Mouse (Mus musculus): ENCODE data around the gene Slc19a3. TPM values are rescaled to one million over a fixed set of nuclear protein-coding genes. Genes with fewer than 3 reads are reported as not detected.

Gene Slc19a3
- polyA plus RNA-seq, 1 experiment from 2014 or later = 0.72 TPM

DNA sequence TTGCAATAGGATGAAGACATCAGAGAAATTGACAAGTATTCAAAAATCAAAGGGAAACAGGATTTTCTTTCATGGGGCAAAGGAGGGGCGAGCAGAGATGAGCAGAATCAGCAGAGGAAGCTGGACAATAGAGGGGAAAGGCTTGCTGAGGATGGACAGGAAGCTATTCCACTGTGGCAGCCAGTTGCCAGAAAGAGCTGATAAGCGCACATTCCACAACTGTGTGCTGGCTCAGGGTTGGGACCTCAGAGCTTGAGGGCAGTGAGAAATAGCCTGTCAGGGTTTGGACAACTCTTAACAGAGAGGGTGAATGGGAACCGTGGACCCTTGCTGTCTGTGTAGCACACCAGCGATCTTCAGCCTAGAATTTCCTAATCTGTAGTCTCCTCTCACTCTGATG lies 66.2 kb downstream of the Slc19a3 start:
- 70% methylated on average over 4 of the region's 4 CpGs for WGBS
- DNase-seq (ENCODE audit: low spot score) (no peak), ATAC-seq (ENCODE audit: insufficient read depth, low FRiP score, low TSS enrichment) (no peak)
- Histone ChIP-seq H3K4me1 (ENCODE audit: control insufficient read depth, insufficient read depth, low read length) (no peaks in the 10 kb centered on the region), H3K36me3 (ENCODE audit: control insufficient read depth, insufficient read depth, low read length) (no peaks in the 10 kb centered on the region), H3K9ac (ENCODE audit: low read length) (no peak overlapping the region), H3K27ac (ENCODE audit: low read depth, low read length) (no peak overlapping the region), H3K4me2 (ENCODE audit: low read depth) (no peak overlapping the region), H3K9me3 (ENCODE audit: control insufficient read depth, low read length) (no peaks in the 10 kb centered on the region), H3K4me3 (ENCODE audit: low read depth, low read length) (no peak overlapping the region), H3K27me3 (ENCODE audit: control insufficient read depth, insufficient read depth, low read length) (no peaks in the 10 kb centered on the region)

DNA sequence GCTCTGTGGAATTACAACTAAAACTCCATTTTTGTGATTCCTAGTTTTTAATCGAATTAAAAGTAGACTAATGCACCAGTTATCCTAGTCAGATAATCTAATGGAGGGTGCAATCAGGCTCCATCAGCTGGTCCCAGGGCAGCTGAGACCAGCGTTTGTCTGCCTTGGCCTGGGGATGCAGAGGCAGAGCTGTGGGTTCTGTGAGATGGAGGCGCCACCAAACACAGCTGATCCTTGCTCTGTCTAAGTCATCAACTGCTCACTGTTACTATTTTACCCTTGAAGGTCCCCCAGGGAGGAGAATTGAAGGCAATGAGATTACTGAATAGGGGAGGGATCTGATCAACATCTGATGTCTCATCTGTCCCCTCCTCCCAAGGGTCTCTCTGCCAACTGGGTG lies 71.8 kb downstream of the Slc19a3 start:
- Histone ChIP-seq H3K9me3 (ENCODE audit: control insufficient read depth, low read length) (no peaks in the 10 kb centered on the region), H3K27ac (ENCODE audit: low read depth, low read length) (no peak overlapping the region), H3K4me2 (ENCODE audit: low read depth) (no peak overlapping the region), H3K36me3 (ENCODE audit: control insufficient read depth, insufficient read depth, low read length) (no peaks in the 10 kb centered on the region), H3K9ac (ENCODE audit: low read length) (no peak overlapping the region), H3K4me3 (ENCODE audit: low read depth, low read length) (no peak overlapping the region), H3K4me1 (ENCODE audit: control insufficient read depth, insufficient read depth, low read length) (no peaks in the 10 kb centered on the region), H3K27me3 (ENCODE audit: control insufficient read depth, insufficient read depth, low read length) (no peaks in the 10 kb centered on the region)
- DNase-seq (ENCODE audit: low spot score) (no peak), ATAC-seq (ENCODE audit: insufficient read depth, low FRiP score, low TSS enrichment) (peak; percentile 41; the same call in 1 of the 2 replicates)
- 66% methylated on average over 3 of the region's 3 CpGs for WGBS

Other genes starting within 250 kb of the Slc19a3 start
- gene Agfg1, start 199.0 kb downstream of the Slc19a3 start, polyA plus RNA-seq (2014; fragmentation: Nextera tagmentation; extraction: Ambion mirVana) = 55.0 and 58.4 TPM in 2 replicates
- gene A030005L19Rik, start 125.1 kb downstream of the Slc19a3 start, polyA plus RNA-seq (2014; fragmentation: Nextera tagmentation; extraction: Ambion mirVana) = not detected in 2 replicates
- gene A030014E15Rik, start 113.5 kb downstream of the Slc19a3 start, polyA plus RNA-seq (2014; fragmentation: Nextera tagmentation; extraction: Ambion mirVana) = not detected in 2 replicates
- not detected in 2 replicates for gene Gm6217, start 107.0 kb downstream of the Slc19a3 start, polyA plus RNA-seq (2014; fragmentation: Nextera tagmentation; extraction: Ambion mirVana)
- gene A030003K21Rik, start 95.1 kb downstream of the Slc19a3 start, polyA plus RNA-seq (2014; fragmentation: Nextera tagmentation; extraction: Ambion mirVana) = not detected in 2 replicates
- gene Gm7544, start 82.4 kb downstream of the Slc19a3 start, polyA plus RNA-seq (2014; fragmentation: Nextera tagmentation; extraction: Ambion mirVana) = not detected in 2 replicates
- gene Gm47955, start 78.2 kb downstream of the Slc19a3 start, polyA plus RNA-seq (2014; fragmentation: Nextera tagmentation; extraction: Ambion mirVana) = not detected in 2 replicates
- not detected in 2 replicates for gene Gm47959, start 37.9 kb downstream of the Slc19a3 start, polyA plus RNA-seq (2014; fragmentation: Nextera tagmentation; extraction: Ambion mirVana)
- not detected in 2 replicates for gene Krtap28-10, start 4.0 kb upstream of the Slc19a3 start, polyA plus RNA-seq (2014; fragmentation: Nextera tagmentation; extraction: Ambion mirVana)
- not detected in 2 replicates for gene Gm47969, start 6.5 kb upstream of the Slc19a3 start, polyA plus RNA-seq (2014; fragmentation: Nextera tagmentation; extraction: Ambion mirVana)
- not detected in 2 replicates for gene A030005K14Rik, start 20.9 kb upstream of the Slc19a3 start, polyA plus RNA-seq (2014; fragmentation: Nextera tagmentation; extraction: Ambion mirVana)
- not detected in 2 replicates for gene Krtap28-13, start 22.5 kb upstream of the Slc19a3 start, polyA plus RNA-seq (2014; fragmentation: Nextera tagmentation; extraction: Ambion mirVana)
- not detected in 2 replicates for gene Ccl20, start 78.3 kb upstream of the Slc19a3 start, polyA plus RNA-seq (2014; fragmentation: Nextera tagmentation; extraction: Ambion mirVana)
- gene Daw1, start 121.3 kb upstream of the Slc19a3 start, polyA plus RNA-seq (2014; fragmentation: Nextera tagmentation; extraction: Ambion mirVana) = not detected in 2 replicates